Mouse (Mus musculus) B cell, adult (primary cell): ENCODE results near the gene Gm3238. TPM values are rescaled to one million over a fixed set of nuclear protein-coding genes. Genes with fewer than 3 reads are reported as not detected.

Source experiments
- total RNA-seq: library from RNA; stranded (reverse); gene quantifications from 4 replicates; pipeline ENCODE4 v1.2.4, GENCODE M21; 2023; ENCODE audit not compliant: inconsistent age

Gene Gm3238
- not detected in 4 replicates for total RNA-seq

GRCm38 (mm10) chr10:77771225-77771624 is at the start of gene Gm3238:
TSS of gene Gm3238 (minus strand) at chr10:77771325.

GRCm38 (mm10) chr10:77814382-77814781 is 43.3 kb upstream of the Gm3238 start, which contains the start of gene Gm2696:
TSS of gene Gm2696 (plus strand) at chr10:77814682.

GRCm38 (mm10) chr10:77811743-77812142 is 40.6 kb upstream of the Gm3238 start, which contains the start of gene Gm9507:
TSS of gene Gm9507 (minus strand) at chr10:77811843.

GRCm38 (mm10) chr10:77798921-77799508 is 27.9 kb upstream of the Gm3238 start, which contains the start of gene Gm19668:
TSS of gene Gm19668 (minus strand) at chr10:77799133.

GRCm38 (mm10) chr10:77794976-77795375 is 23.9 kb upstream of the Gm3238 start, which contains the start of gene Gm9639:
TSS of gene Gm9639 (minus strand) at chr10:77795076.

GRCm38 (mm10) chr10:77787876-77788275 is 16.8 kb upstream of the Gm3238 start, which contains the start of gene Gm7137:
TSS of gene Gm7137 (minus strand) at chr10:77788200.

GRCm38 (mm10) chr10:77782442-77782841 is 11.3 kb upstream of the Gm3238 start, which contains the start of gene Gm3250:
TSS of gene Gm3250 (minus strand) at chr10:77782542.

GRCm38 (mm10) chr10:77776844-77777243 is 5.7 kb upstream of the Gm3238 start, which contains the start of gene Gm7138:
TSS of gene Gm7138 (minus strand) at chr10:77776944.

GRCm38 (mm10) chr10:77759582-77759981 is 11.5 kb downstream of the Gm3238 start, which contains the start of gene Gm3233:
TSS of gene Gm3233 (minus strand) at chr10:77759682.

GRCm38 (mm10) chr10:77751254-77751653 is 19.9 kb downstream of the Gm3238 start, which contains the start of gene Gm9736:
TSS of gene Gm9736 (minus strand) at chr10:77751354.

GRCm38 (mm10) chr10:77741924-77742688 is 29.0 kb downstream of the Gm3238 start, which contains the start of gene Gm18596:
TSS of gene Gm18596 (minus strand) at chr10:77742638.

GRCm38 (mm10) chr10:77726186-77726585 is 44.9 kb downstream of the Gm3238 start, which contains the start of gene Gm10100:
TSS of gene Gm10100 (plus strand) at chr10:77726486.

Other genes starting within 250 kb of the Gm3238 start
- gene Itgb2, start 241.1 kb downstream of the Gm3238 start, total RNA-seq = 75.6 to 80.7 TPM (median 79.8 TPM) in 4 replicates
- gene Pttg1ip, start 189.6 kb downstream of the Gm3238 start, total RNA-seq = 72.1 to 89.4 TPM (median 78.3 TPM) in 4 replicates
- gene Sumo3, start 165.2 kb downstream of the Gm3238 start, total RNA-seq = 58.9 to 65.6 TPM (median 62.4 TPM) in 4 replicates
- 1.3 to 12.1 TPM in 2 of 4 replicates, not detected in the others for gene Gm49325, start 165.1 kb downstream of the Gm3238 start, total RNA-seq
- gene Ube2g2, start 149.1 kb downstream of the Gm3238 start, total RNA-seq = 37.9 to 44.1 TPM (median 41.3 TPM) in 4 replicates
- 2.7 to 5.5 TPM (median 4.4 TPM) in 4 replicates for gene Tspear, start 84.8 kb downstream of the Gm3238 start, total RNA-seq
- not detected in 4 replicates for gene Gm19402, start 80.6 kb downstream of the Gm3238 start, total RNA-seq
- gene Gm9508, start 74.1 kb downstream of the Gm3238 start, total RNA-seq = not detected in 4 replicates
- not detected in 4 replicates for gene Gm10272, start 64.7 kb downstream of the Gm3238 start, total RNA-seq
- gene Gm10024, start 59.9 kb downstream of the Gm3238 start, total RNA-seq = not detected in 4 replicates
- not detected in 4 replicates for gene Gm10142, start 55.5 kb downstream of the Gm3238 start, total RNA-seq
- not detected in 4 replicates for gene Krtap12-1, start 50.7 kb downstream of the Gm3238 start, total RNA-seq
- not detected in 4 replicates for gene Gm10100, start 44.8 kb downstream of the Gm3238 start, total RNA-seq
- not detected in 4 replicates for gene Gm18596, start 28.7 kb downstream of the Gm3238 start, total RNA-seq
- gene Gm9736, start 20.0 kb downstream of the Gm3238 start, total RNA-seq = not detected in 4 replicates
- not detected in 4 replicates for gene Gm3233, start 11.6 kb downstream of the Gm3238 start, total RNA-seq
- not detected in 4 replicates for gene Gm7138, start 5.6 kb upstream of the Gm3238 start, total RNA-seq
- not detected in 4 replicates for gene Gm3250, start 11.2 kb upstream of the Gm3238 start, total RNA-seq
- gene Gm7137, start 16.9 kb upstream of the Gm3238 start, total RNA-seq = not detected in 4 replicates
- gene Gm9639, start 23.8 kb upstream of the Gm3238 start, total RNA-seq = not detected in 4 replicates
- not detected in 4 replicates for gene Gm19668, start 27.8 kb upstream of the Gm3238 start, total RNA-seq
- gene Gm9507, start 40.5 kb upstream of the Gm3238 start, total RNA-seq = not detected in 4 replicates
- not detected in 4 replicates for gene Gm2696, start 43.4 kb upstream of the Gm3238 start, total RNA-seq
- gene Krtap10-4, start 55.8 kb upstream of the Gm3238 start, total RNA-seq = not detected in 4 replicates
- gene Krtap10-10, start 64.6 kb upstream of the Gm3238 start, total RNA-seq = not detected in 4 replicates
- gene Gm36176, start 75.5 kb upstream of the Gm3238 start, total RNA-seq = not detected in 4 replicates
- not detected in 4 replicates for gene Gm10318, start 81.5 kb upstream of the Gm3238 start, total RNA-seq
- not detected in 4 replicates for gene Gm3285, start 90.7 kb upstream of the Gm3238 start, total RNA-seq
- gene Lrrc3, start 131.2 kb upstream of the Gm3238 start, total RNA-seq = 0.16 to 0.19 TPM in 2 of 4 replicates, not detected in the others
- 17.7 to 30.3 TPM (median 24.5 TPM) in 4 replicates for gene Trpm2, start 199.2 kb upstream of the Gm3238 start, total RNA-seq
- gene 1810043G02Rik, start 207.2 kb upstream of the Gm3238 start, total RNA-seq = 8.2 to 11.2 TPM (median 8.8 TPM) in 4 replicates
- gene Pfkl, start 238.8 kb upstream of the Gm3238 start, total RNA-seq = 74.1 to 88.4 TPM (median 80.7 TPM) in 4 replicates